24 mouse cellular contexts compared by ENCODE assay signal in the genomic region with DNA sequence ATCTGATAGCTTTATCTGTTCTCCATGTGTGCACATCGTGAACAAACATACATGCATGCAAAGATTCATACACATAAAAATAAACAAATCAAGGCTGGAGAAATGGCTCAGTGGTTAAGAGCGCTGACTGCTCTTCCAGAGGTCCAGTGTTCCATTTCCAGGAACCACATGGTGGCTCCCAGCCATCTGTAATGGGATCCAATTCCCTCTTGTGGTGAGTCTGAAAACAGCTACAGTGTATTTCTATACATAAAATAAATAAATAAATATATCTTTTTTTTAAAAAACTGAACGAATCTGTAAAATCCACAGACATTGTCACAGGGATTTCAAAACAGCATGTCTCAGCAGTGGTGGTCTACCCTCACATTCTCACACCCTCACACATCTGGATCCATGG. TPM values are rescaled to one million over a fixed set of nuclear protein-coding genes. Genes with fewer than 3 reads are reported as not detected.
A peak's percentile ranks its signal among the peaks of the same experiment; 100 is the strongest.
DNase-seq lines count a peak whose midpoint lies in the region; ATAC-seq and TF ChIP-seq lines count a peak whose summit lies in the region.
"Had no signal": no experiment of that assay in that cellular context is flagged by ENCODE, and none has a peak within 500 bp of the region (broad histone marks: within the 10 kb centered on the region; RNA-seq: fewer than 3 reads in every experiment).

No protein-coding gene starts in this region.

- DNase-seq in forebrain, postnatal 0 days, result no peak
- no peak for DNase-seq in layer of hippocampus, adult 2 months (ENCODE audit: low spot score in 2 of 2)
- no peak for DNase-seq in layer of hippocampus, adult 8-10 months (ENCODE audit: low spot score in 2 of 2)
- DNase-seq in adipocyte (ENCODE audit: low spot score), result peak; percentile 55
- DNase-seq in frontal cortex, postnatal 25 days (ENCODE audit: low spot score in 2 of 2), result no peak
- DNase-seq: adrenal gland, postnatal 25 days; cerebellum, adult 9-10 months; heart, postnatal 4 days; kidney, postnatal 4 days; liver; lung, postnatal 14 days; right cerebral cortex, postnatal 14 days; thymus, postnatal 14 days had no signal

- peak; percentile 24; the same call in 1 of the 2 replicates for TF ChIP-seq CTCF in forebrain, postnatal 0 days (IDR thresholded peaks at IDR 0.05; ENCODE audit: low read depth)
- TF ChIP-seq CTCF in layer of hippocampus, adult 2 months (conservative IDR thresholded peaks at IDR 0.05), result peak; percentile 34
- 0 out of 2 replicates have a peak, but pooled peaks have one; percentile 6 for TF ChIP-seq CTCF in E14TG2a.4 (conservative IDR thresholded peaks at IDR 0.05; ENCODE audit: low read length)

- H3K9ac ChIP-seq in forebrain, postnatal 0 days, result no peak overlapping the region
- H3K9ac ChIP-seq in forebrain, embryonic 16.5 days (replicated peaks; ENCODE audit: low read depth, low read length), result no peak overlapping the region
- H3K9ac ChIP-seq: forebrain, embryonic 15.5 days; heart, embryonic 15.5 days; hindbrain, embryonic 15.5 days; intestine, embryonic 15.5 days; liver, embryonic 15.5 days; midbrain, embryonic 13.5 days; neural tube, embryonic 12.5 days had no signal

- no peak overlapping the region for H3K4me3 ChIP-seq in forebrain, postnatal 0 days (ENCODE audit: low read depth, low read length)
- H3K4me3 ChIP-seq in forebrain, embryonic 16.5 days (replicated peaks; ENCODE audit: low read length), result no peak overlapping the region
- no peak overlapping the region for H3K4me3 ChIP-seq in layer of hippocampus, adult 2 months
- H3K4me3 ChIP-seq in E14TG2a.4 (replicated peaks; ENCODE audit: low read length), result no peak overlapping the region
- H3K4me3 ChIP-seq: forebrain, embryonic 15.5 days; heart, embryonic 15.5 days; hindbrain, embryonic 15.5 days; intestine, embryonic 15.5 days; limb, embryonic 10.5 days; liver, embryonic 15.5 days; midbrain, embryonic 13.5 days; neural tube, embryonic 12.5 days had no signal

- no peaks in the 10 kb centered on the region for H3K4me1 ChIP-seq in forebrain, postnatal 0 days (ENCODE audit: insufficient read depth)
- no peaks in the 10 kb centered on the region for H3K4me1 ChIP-seq in forebrain, embryonic 16.5 days (replicated peaks; ENCODE audit: control insufficient read depth, insufficient read depth, low read length)
- H3K4me1 ChIP-seq in E14TG2a.4 (replicated peaks; ENCODE audit: low read depth, low read length), result peaks cover 35% of the 10 kb centered on the region
- H3K4me1 ChIP-seq: forebrain, embryonic 15.5 days; heart, embryonic 15.5 days; hindbrain, embryonic 15.5 days; intestine, embryonic 15.5 days; limb, embryonic 10.5 days; liver, embryonic 15.5 days; midbrain, embryonic 13.5 days; neural tube, embryonic 12.5 days had no signal

- H3K36me3 ChIP-seq in forebrain, postnatal 0 days (ENCODE audit: insufficient read depth), result no peaks in the 10 kb centered on the region
- H3K36me3 ChIP-seq in forebrain, embryonic 16.5 days (ENCODE audit: control insufficient read depth, insufficient read depth), result no peaks in the 10 kb centered on the region
- no peaks in the 10 kb centered on the region for H3K36me3 ChIP-seq in E14TG2a.4 (ENCODE audit: insufficient read depth, low read length)
- H3K36me3 ChIP-seq: forebrain, embryonic 15.5 days; heart, embryonic 15.5 days; hindbrain, embryonic 15.5 days; intestine, embryonic 15.5 days; limb, embryonic 10.5 days; liver, embryonic 15.5 days; midbrain, embryonic 13.5 days; neural tube, embryonic 12.5 days had no signal

- 84% methylated on average over 3 of the region's 3 CpGs for WGBS in forebrain, postnatal 0 days
- 91% methylated on average over 3 of the region's 3 CpGs for WGBS in forebrain, embryonic 16.5 days

- H3K4me2 ChIP-seq in forebrain, postnatal 0 days (ENCODE audit: low read depth), result no peak overlapping the region
- no peak overlapping the region for H3K4me2 ChIP-seq in forebrain, embryonic 16.5 days (ENCODE audit: low read length)
- H3K4me2 ChIP-seq: forebrain, embryonic 15.5 days; heart, embryonic 15.5 days; hindbrain, embryonic 15.5 days; intestine, embryonic 15.5 days; liver, embryonic 15.5 days; midbrain, embryonic 13.5 days; neural tube, embryonic 12.5 days had no signal

- H3K27ac ChIP-seq in forebrain, postnatal 0 days (ENCODE audit: low read depth, low read length), result no peak overlapping the region
- H3K27ac ChIP-seq in forebrain, embryonic 16.5 days (ENCODE audit: low read length), result no peak overlapping the region
- H3K27ac ChIP-seq in layer of hippocampus, adult 2 months, result no peak overlapping the region
- H3K27ac ChIP-seq: forebrain, embryonic 15.5 days; heart, embryonic 15.5 days; hindbrain, embryonic 15.5 days; intestine, embryonic 15.5 days; limb, embryonic 10.5 days; liver, embryonic 15.5 days; midbrain, embryonic 13.5 days; neural tube, embryonic 12.5 days had no signal

- H3K27me3 ChIP-seq in forebrain, postnatal 0 days (ENCODE audit: insufficient read depth, low read length), result no peaks in the 10 kb centered on the region
- 0 out of 2 replicates have a peak, but pooled peaks cover 1% of the 10 kb centered on the region for H3K27me3 ChIP-seq in forebrain, embryonic 16.5 days (replicated peaks; ENCODE audit: control insufficient read depth, insufficient read depth, low read length)
- H3K27me3 ChIP-seq in E14TG2a.4 (ENCODE audit: insufficient read depth, low read length), result no peaks in the 10 kb centered on the region
- H3K27me3 ChIP-seq: forebrain, embryonic 15.5 days; heart, embryonic 15.5 days; hindbrain, embryonic 15.5 days; intestine, embryonic 15.5 days; liver, embryonic 15.5 days; midbrain, embryonic 13.5 days; neural tube, embryonic 12.5 days had no signal

- no peak for ATAC-seq in forebrain, postnatal 0 days
- ATAC-seq in forebrain, embryonic 16.5 days, result no peak
- ATAC-seq: CD4-positive, CD25-positive, alpha-beta regulatory T cell, adult 4 months; forebrain, embryonic 15.5 days; intestine, embryonic 15.5 days; midbrain, embryonic 13.5 days had no signal

- no peaks in the 10 kb centered on the region for H3K9me3 ChIP-seq in forebrain, postnatal 0 days (ENCODE audit: low read length)
- H3K9me3 ChIP-seq in forebrain, embryonic 16.5 days (ENCODE audit: control insufficient read depth, low read length), result no peaks in the 10 kb centered on the region
- H3K9me3 ChIP-seq in E14TG2a.4 (ENCODE audit: low read length), result no peaks in the 10 kb centered on the region
- H3K9me3 ChIP-seq: forebrain, embryonic 15.5 days; heart, embryonic 15.5 days; hindbrain, embryonic 15.5 days; intestine, embryonic 15.5 days; limb, embryonic 10.5 days; liver, embryonic 15.5 days; midbrain, embryonic 13.5 days; neural tube, embryonic 12.5 days had no signal

RNA-seq across cellular contexts. Expression of a gene that starts 10.8 kb away (rescaled TPM):
- total RNA-seq in forebrain, postnatal 0 days (2014; rRNA removed), result 61.7 and 68.7 TPM in 2 replicates
- polyA plus RNA-seq in forebrain, postnatal 0 days (2015; fragmentation: Nextera tagmentation; extraction: Ambion mirVana), result 11.7 and 17.3 TPM in 2 replicates
- polyA plus RNA-seq in forebrain, embryonic 16.5 days (2015; fragmentation: Nextera tagmentation; extraction: Ambion mirVana), result 30.6 and 31.1 TPM in 2 replicates
- total RNA-seq in layer of hippocampus, adult 2 months (2021), result 10 to 100 TPM; 47.6 to 51.9 TPM
- total RNA-seq in layer of hippocampus, adult 8-10 months (2022), result 10 to 100 TPM; 52.0 to 64.4 (median 55.9) TPM

RNA-seq across cellular contexts. Expression of a gene that starts 42.4 kb away (rescaled TPM):
- total RNA-seq in forebrain, postnatal 0 days (2014; rRNA removed), result 249 and 284 TPM in 2 replicates
- polyA plus RNA-seq in forebrain, postnatal 0 days (2015; fragmentation: Nextera tagmentation; extraction: Ambion mirVana), result 57.9 and 71.1 TPM in 2 replicates
- polyA plus RNA-seq in forebrain, embryonic 16.5 days (2015; fragmentation: Nextera tagmentation; extraction: Ambion mirVana), result 86.8 and 96.0 TPM in 2 replicates
- 100 to 1,000 TPM; 279 to 306 TPM for total RNA-seq in layer of hippocampus, adult 2 months (2021)
- 100 to 1,000 TPM; 208 to 316 (median 265) TPM for total RNA-seq in layer of hippocampus, adult 8-10 months (2022)
